Mouse (Mus musculus) MEL (cell line): ENCODE results near the gene Safb.

Experiments
- CTCF ChIP-seq, 3 experiments: IDR thresholded peaks in 2 of 3; conservative IDR thresholded peaks in 1 of 3; 2 replicates each; pipeline ENCODE4 v1.5.1; 2011 to 2012; ENCODE audit warnings: low read length in 3 of 3, low read depth in 2 of 3, mild to moderate bottlenecking in 2 of 3, improper control_type of control experiment in 1 of 3, inconsistent platforms in 1 of 3, mixed read lengths in 1 of 3, moderate library complexity in 1 of 3; ENCODE audit not compliant: control insufficient read depth in 1 of 3, insufficient read depth in 1 of 3, poor library complexity in 1 of 3, severe bottlenecking in 1 of 3
- E2F4 ChIP-seq: IDR thresholded peaks from 2 replicates; pipeline ENCODE4 v1.6.1; 2011; ENCODE audit warnings: low read depth, low read length, improper control_type of control experiment, borderline replicate concordance
- ELF1 ChIP-seq: IDR thresholded peaks from 2 replicates; pipeline ENCODE4 v1.6.1; 2014; ENCODE audit warnings: low read depth, mild to moderate bottlenecking, inconsistent platforms, low read length, improper control_type of control experiment, moderate library complexity
- ETS1 ChIP-seq: IDR thresholded peaks from 2 replicates; pipeline ENCODE4 v1.6.1; 2012; ENCODE audit warnings: low read depth, mild to moderate bottlenecking, inconsistent platforms, low read length, improper control_type of control experiment, moderate library complexity
- GATA1 ChIP-seq: IDR thresholded peaks from 2 replicates; pipeline ENCODE4 v1.6.1; 2011; ENCODE audit warnings: low read depth, low read length, improper control_type of control experiment
- JUND ChIP-seq: IDR thresholded peaks from 2 replicates; pipeline ENCODE4 v1.6.1; 2011; ENCODE audit warnings: low read depth, mild to moderate bottlenecking, improper control_type of control experiment, low read length
- MAX ChIP-seq: IDR thresholded peaks from 2 replicates; pipeline ENCODE4 v1.6.1; 2011; ENCODE audit warnings: low read length, improper control_type of control experiment
- MEF2A ChIP-seq: IDR thresholded peaks from 2 replicates; pipeline ENCODE4 v1.6.1; 2014; ENCODE audit warnings: low read depth, mild to moderate bottlenecking, inconsistent platforms, low read length, improper control_type of control experiment; ENCODE audit not compliant: poor library complexity, insufficient replicate concordance, severe bottlenecking; ENCODE audit errors: extremely low read depth
- POLR2A ChIP-seq, 2 experiments: IDR thresholded peaks; 2 replicates each; pipeline ENCODE4 v1.6.1; 2011 to 2012; ENCODE audit warnings: low read length in 2 of 2, mild to moderate bottlenecking in 2 of 2, control low read depth in 1 of 2, improper control_type of control experiment in 1 of 2, low read depth in 1 of 2, moderate library complexity in 1 of 2; ENCODE audit not compliant: control insufficient read depth in 1 of 2, insufficient read depth in 1 of 2, poor library complexity in 1 of 2
- TAL1 ChIP-seq: IDR thresholded peaks from 2 replicates; pipeline ENCODE4 v1.6.1; 2012; ENCODE audit warnings: mild to moderate bottlenecking, inconsistent platforms, low read length, moderate library complexity, mixed read lengths
- TCF12 ChIP-seq: IDR thresholded peaks from 2 replicates; pipeline ENCODE4 v1.6.1; 2014; ENCODE audit warnings: low read depth, mild to moderate bottlenecking, inconsistent platforms, low read length, improper control_type of control experiment, moderate library complexity
- USF1 ChIP-seq: IDR thresholded peaks from 2 replicates; pipeline ENCODE4 v1.6.1; 2014; ENCODE audit warnings: low read depth, mild to moderate bottlenecking, inconsistent platforms, low read length, improper control_type of control experiment, moderate library complexity
- ZC3H11A ChIP-seq: IDR thresholded peaks from 2 replicates; pipeline ENCODE4 v1.6.1; 2012; ENCODE audit warnings: low read depth, mild to moderate bottlenecking, inconsistent platforms, low read length, improper control_type of control experiment

- TF ChIP-seq CTCF (IDR thresholded peaks at IDR 0.05 in 2 of 3, conservative IDR thresholded peaks at IDR 0.05 in 1 of 3; ENCODE audit: control insufficient read depth in 1 of 3, insufficient read depth in 1 of 3, low read depth in 2 of 3, low read length in 3 of 3, poor library complexity in 1 of 3, severe bottlenecking in 1 of 3) (no peak), USF1 (no peak), TCF12 (no peak), TAL1 (no peak), MAX (no peak), POLR2A (IDR thresholded peaks at IDR 0.05; ENCODE audit: control insufficient read depth in 1 of 2, insufficient read depth in 1 of 2, low read depth in 1 of 2, low read length in 2 of 2, poor library complexity in 1 of 2) (0 out of 4 replicates have a peak, but pooled peaks of 1 of the 2 experiments have one; percentile 20), GATA1 (no peak), JUND (no peak), MEF2A (no peak), ELF1 (no peak), ETS1 (no peak), ZC3H11A (no peak), E2F4 (no peak)
Observed at GRCm38 (mm10) chr17:56560131-56560530, 24.5 kb upstream of the Safb start.
